Mouse (Mus musculus) neural tube, embryonic 11.5 days (tissue): Measurements from ENCODE around the gene Egr2. TPM values are rescaled to one million over a fixed set of nuclear protein-coding genes. Genes with fewer than 3 reads are reported as not detected.
A peak's percentile ranks its signal among the peaks of the same experiment; 100 is the strongest.

Experiments
- ATAC-seq: fragments of 200-750 bp; cut with Nextera tagmentation; 2 replicates; pipeline ENCODE4 v1.8.0; 2017; ENCODE audit warnings: moderate number of reproducible peaks, mild to moderate bottlenecking, moderate TSS enrichment, moderate library complexity; ENCODE audit not compliant: insufficient read depth, low FRiP score, low TSS enrichment
- DNase-seq: peaks from one replicate; pipeline ENCODE4 v3.0.0-alpha.2; 2015; ENCODE audit warnings: low spot score
- H3K27ac ChIP-seq: fragments of 300-500 bp; sonication (generic); 2 replicates; pipeline ENCODE4 v1.5.1; 2014; ENCODE audit warnings: low read depth, mild to moderate bottlenecking, low read length
- H3K27me3 ChIP-seq: fragments of 300-500 bp; sonication (generic); 2 replicates; pipeline ENCODE4 v1.6.1; 2014; ENCODE audit warnings: mild to moderate bottlenecking, low read length, mixed read lengths; ENCODE audit not compliant: control insufficient read depth, insufficient read depth
- H3K36me3 ChIP-seq: fragments of 300-500 bp; sonication (generic); 2 replicates; pipeline ENCODE4 v1.6.1; 2014; ENCODE audit warnings: mild to moderate bottlenecking, low read length, moderate library complexity, mixed read lengths; ENCODE audit not compliant: control insufficient read depth, insufficient read depth
- H3K4me1 ChIP-seq: fragments of 300-500 bp; sonication (generic); 2 replicates; pipeline ENCODE4 v1.6.1; 2014; ENCODE audit warnings: low read length, mixed read lengths; ENCODE audit not compliant: control insufficient read depth, insufficient read depth
- H3K4me2 ChIP-seq: fragments of 300-500 bp; sonication (generic); 2 replicates; pipeline ENCODE4 v1.6.1; 2014; ENCODE audit warnings: low read depth, mild to moderate bottlenecking, moderate library complexity
- H3K4me3 ChIP-seq: fragments of 300-500 bp; sonication (generic); 2 replicates; pipeline ENCODE4 v1.5.1; 2014; ENCODE audit warnings: low read depth, low read length
- H3K9ac ChIP-seq: fragments of 300-500 bp; sonication (generic); 2 replicates; pipeline ENCODE4 v1.6.1; 2014; ENCODE audit warnings: mild to moderate bottlenecking, low read length
- H3K9me3 ChIP-seq: fragments of 300-500 bp; sonication (generic); 2 replicates; pipeline ENCODE4 v1.6.1; 2016; ENCODE audit warnings: low read length; ENCODE audit not compliant: control insufficient read depth
- WGBS: fragments of 180-500 bp; shearing (Covaris S2); extraction: QIAGEN DNeasy Blood & Tissue Kit; methylation state at CpG from one replicate; pipeline ENCODE4 v1.1.7; 2014; 5-methylcytosine and 5-hydroxymethylcytosine counted together
- polyA plus RNA-seq: library from polyadenylated mRNA; unstranded; fragments of >200 nt; fragmentation: Nextera tagmentation; extraction: Ambion mirVana; gene quantifications from 2 replicates; pipeline ENCODE4 v1.2.1, GENCODE M21; 2014

Gene Egr2
- 0.76 and 1.1 TPM in 2 replicates for polyA plus RNA-seq

DNA sequence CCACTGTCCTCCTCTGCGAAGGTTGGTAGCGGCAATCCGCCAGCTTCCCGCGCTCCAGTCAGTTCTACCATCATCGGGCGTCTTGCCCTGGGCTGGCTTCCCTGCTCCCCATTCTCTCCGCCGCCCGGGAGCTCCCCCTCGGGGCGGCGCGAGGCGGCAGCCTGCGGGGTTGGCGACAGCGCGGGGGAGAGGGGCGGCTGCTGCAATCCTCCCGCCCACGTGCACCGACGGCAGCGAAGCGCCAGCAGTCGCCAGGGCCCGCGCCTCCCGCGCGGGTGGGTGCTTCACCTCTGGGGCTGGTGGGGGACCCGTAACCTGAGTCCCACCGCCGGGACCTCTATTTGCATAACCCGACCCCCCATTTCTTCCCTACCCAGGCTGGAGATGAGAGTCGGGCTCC is at the start of gene Egr2:
Gene Egr2 (plus strand): TSS at position 220 of the 400 bp plus-strand sequence.
- Histone ChIP-seq H3K27me3 (peaks cover 61% of the 10 kb centered on the region), H3K9ac (no peak within 1 kb of the TSS), H3K4me1 (peaks cover 20% of the 10 kb centered on the region; the same call in 1 of the 2 replicates), H3K36me3 (no peaks in the 10 kb centered on the region), H3K4me2 (peak within 1 kb of the TSS; percentile 93), H3K27ac (no peak within 1 kb of the TSS), H3K4me3 (peak within 1 kb of the TSS; percentile 38), H3K9me3 (no peaks in the 10 kb centered on the region)
- WGBS, result 0% methylated on average over 37 of the region's 37 CpGs
- no peak for ATAC-seq
- peak; percentile 46 for DNase-seq

DNA sequence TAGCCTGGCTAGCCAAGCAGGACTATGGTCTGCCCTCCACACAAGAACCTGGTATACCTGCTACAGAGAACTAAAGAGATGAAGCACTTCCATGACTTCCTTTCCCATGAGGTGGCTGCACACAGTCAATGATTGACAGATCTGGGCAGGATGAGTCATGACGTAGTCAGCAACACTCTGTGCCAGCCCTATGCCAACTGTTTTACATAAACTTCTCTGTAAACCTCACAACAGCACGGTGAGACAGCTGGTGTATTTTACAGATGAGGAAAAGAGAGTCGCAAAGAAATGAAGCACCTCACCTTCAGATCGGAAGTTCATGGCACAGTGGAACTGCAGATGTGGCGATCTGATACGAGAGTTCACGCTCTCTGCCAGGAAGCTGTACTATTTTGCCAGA is 47.8 kb upstream of the Egr2 start:
- DNase-seq, result no peak
- ATAC-seq, result no peak
- H3K36me3 ChIP-seq, result no peaks in the 10 kb centered on the region
- no peaks in the 10 kb centered on the region for H3K4me1 ChIP-seq
- 91% methylated on average over 7 of the region's 7 CpGs for WGBS
- H3K4me3 ChIP-seq, result no peak overlapping the region
- no peaks in the 10 kb centered on the region for H3K27me3 ChIP-seq
- no peaks in the 10 kb centered on the region for H3K9me3 ChIP-seq
- no peak overlapping the region for H3K27ac ChIP-seq
- H3K4me2 ChIP-seq, result no peak overlapping the region
- H3K9ac ChIP-seq, result no peak overlapping the region

DNA sequence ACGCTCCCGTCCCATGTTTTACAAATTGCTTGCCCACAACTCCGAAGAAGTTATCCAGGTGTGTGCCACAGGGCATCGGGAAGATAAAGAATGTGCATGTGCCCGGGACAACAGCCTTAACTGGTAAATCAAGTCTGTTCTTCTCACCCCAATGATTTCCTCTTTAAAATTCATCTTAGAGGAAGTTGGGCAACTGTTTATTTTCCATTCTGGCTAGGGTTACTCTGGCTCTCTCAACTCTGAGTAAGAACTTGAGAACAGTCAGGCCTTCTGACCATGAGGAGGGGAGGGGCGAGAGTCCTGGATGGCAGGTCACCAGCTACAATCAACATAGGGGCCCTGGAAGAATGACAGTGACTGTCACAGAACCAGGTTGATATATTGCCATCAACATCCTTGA is 45.4 kb upstream of the Egr2 start:
- Histone ChIP-seq H3K4me1 (no peaks in the 10 kb centered on the region), H3K4me3 (no peak overlapping the region), H3K36me3 (no peaks in the 10 kb centered on the region), H3K27ac (no peak overlapping the region), H3K27me3 (no peaks in the 10 kb centered on the region), H3K9ac (no peak overlapping the region), H3K9me3 (no peaks in the 10 kb centered on the region), H3K4me2 (no peak overlapping the region)
- DNase-seq (no peak), ATAC-seq (no peak)
- 87% methylated on average over 6 of the region's 6 CpGs for WGBS

DNA sequence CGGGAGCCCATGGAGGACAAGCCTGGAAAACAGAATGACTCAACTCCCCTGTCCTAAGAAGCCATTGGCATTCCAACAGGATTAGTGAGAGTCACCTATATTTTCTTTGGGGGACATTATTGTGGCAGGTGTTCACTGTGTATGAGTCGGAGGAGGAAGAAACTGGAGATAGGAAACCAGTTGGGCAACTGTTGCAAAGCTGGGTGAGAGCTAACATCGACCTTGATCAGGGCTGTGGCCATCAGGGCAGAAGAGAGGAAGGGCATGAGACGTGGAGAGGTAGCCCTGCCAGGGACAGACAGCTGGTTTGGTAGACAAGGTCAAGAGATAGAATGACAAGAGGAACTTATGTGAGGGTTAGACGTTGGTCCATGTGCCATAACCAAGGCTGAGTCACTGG is 44.6 kb upstream of the Egr2 start:
- H3K9ac ChIP-seq, result no peak overlapping the region
- H3K27me3 ChIP-seq, result no peaks in the 10 kb centered on the region
- H3K9me3 ChIP-seq, result no peaks in the 10 kb centered on the region
- H3K4me2 ChIP-seq, result no peak overlapping the region
- no peak overlapping the region for H3K4me3 ChIP-seq
- H3K4me1 ChIP-seq, result no peaks in the 10 kb centered on the region
- DNase-seq, result no peak
- no peaks in the 10 kb centered on the region for H3K36me3 ChIP-seq
- no peak overlapping the region for H3K27ac ChIP-seq
- no peak for ATAC-seq
- WGBS, result 85% methylated on average over 5 of the region's 5 CpGs

DNA sequence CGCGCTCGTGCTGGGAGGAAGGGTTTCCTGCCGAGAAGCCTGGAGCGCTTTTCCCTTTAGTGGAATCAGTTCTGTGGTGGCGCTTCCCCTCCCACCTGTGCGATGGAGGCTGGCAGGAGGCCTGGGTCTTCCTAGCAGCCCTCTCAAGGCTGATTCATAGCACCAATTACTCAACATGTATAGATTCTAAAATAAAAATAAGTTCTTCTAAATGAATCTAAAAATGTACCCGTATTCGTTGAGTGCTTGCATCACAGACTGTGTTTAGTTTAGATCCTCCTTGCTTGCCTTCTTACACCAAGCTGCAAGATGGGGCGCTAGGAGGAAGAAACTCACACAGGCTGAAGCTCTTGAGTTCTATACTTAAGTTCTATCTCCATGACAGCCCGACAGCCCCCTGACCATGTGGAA is 43.1 kb upstream of the Egr2 start:
- DNase-seq (no peak), ATAC-seq (no peak)
- no peaks in the 10 kb centered on the region for H3K4me1 ChIP-seq
- no peaks in the 10 kb centered on the region for H3K9me3 ChIP-seq
- no peak overlapping the region for H3K4me3 ChIP-seq
- H3K36me3 ChIP-seq, result no peaks in the 10 kb centered on the region
- H3K27ac ChIP-seq, result no peak overlapping the region
- H3K4me2 ChIP-seq, result no peak overlapping the region
- 81% methylated on average over 11 of the region's 11 CpGs for WGBS
- no peak overlapping the region for H3K9ac ChIP-seq
- no peaks in the 10 kb centered on the region for H3K27me3 ChIP-seq

DNA sequence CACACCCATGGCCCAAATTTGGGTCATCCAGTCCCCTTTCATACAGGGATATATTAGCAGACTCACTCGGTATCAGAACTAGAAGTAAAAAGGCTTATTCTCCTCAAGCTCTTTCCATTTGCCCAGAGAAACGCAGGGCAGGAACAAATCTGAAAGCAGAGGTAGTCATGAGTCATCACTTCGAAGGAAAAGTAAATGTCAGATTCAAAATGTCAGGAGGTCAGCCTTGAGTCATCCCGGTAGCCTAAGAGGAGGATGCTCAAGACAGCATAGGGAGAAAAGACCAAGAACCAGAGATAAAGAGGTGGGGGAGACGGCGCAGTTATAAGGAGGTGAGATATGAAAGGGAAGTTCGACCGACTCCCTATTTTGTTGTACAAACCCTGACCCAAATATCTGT is 41.7 kb upstream of the Egr2 start:
- no peak for ATAC-seq
- H3K9ac ChIP-seq, result no peak overlapping the region
- 84% methylated on average over 8 of the region's 8 CpGs for WGBS
- no peaks in the 10 kb centered on the region for H3K9me3 ChIP-seq
- no peak overlapping the region for H3K27ac ChIP-seq
- no peak overlapping the region for H3K4me3 ChIP-seq
- no peak for DNase-seq
- no peaks in the 10 kb centered on the region for H3K4me1 ChIP-seq
- H3K4me2 ChIP-seq, result no peak overlapping the region
- no peaks in the 10 kb centered on the region for H3K27me3 ChIP-seq
- H3K36me3 ChIP-seq, result no peaks in the 10 kb centered on the region

DNA sequence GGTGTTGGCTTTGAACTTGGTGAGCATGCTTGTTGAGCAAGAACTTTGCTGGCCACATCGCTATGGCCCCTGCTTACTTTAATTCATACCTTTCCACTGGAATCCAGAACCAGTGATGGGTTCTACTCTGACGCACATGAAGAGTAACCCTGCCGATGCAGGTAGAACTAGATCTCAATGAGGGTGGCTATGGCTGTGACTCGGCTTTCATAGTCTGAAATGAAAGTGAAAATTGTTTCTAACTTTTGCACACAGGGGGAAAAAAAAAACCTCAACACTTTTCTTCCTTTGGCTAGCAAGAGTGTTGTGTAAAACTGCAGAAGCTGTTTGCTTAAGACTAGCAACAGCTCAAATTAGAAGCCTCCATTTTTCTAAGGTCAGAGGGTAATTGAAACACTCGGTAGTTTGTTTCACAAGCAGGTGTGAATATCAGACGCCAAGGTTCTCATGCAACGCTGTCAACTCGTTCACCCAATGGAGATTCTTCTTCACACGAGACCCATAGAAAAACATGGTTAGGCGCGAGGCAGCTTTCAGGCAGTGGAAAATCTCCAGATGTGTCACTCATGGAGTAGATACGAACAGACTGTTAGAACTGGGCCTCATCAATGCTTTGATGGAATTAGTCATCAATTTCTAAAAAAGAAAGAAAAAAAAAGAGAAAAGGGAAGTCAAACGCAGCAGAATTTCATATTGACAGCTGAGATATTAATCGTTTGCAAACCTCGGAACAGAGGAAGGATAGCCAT is 38.0 kb upstream of the Egr2 start:
- no peak overlapping the region for H3K4me2 ChIP-seq
- no peak overlapping the region for H3K9ac ChIP-seq
- no peaks in the 10 kb centered on the region for H3K27me3 ChIP-seq
- H3K9me3 ChIP-seq, result no peaks in the 10 kb centered on the region
- DNase-seq, result no peak
- no peaks in the 10 kb centered on the region for H3K4me1 ChIP-seq
- 91% methylated on average over 15 of the region's 15 CpGs for WGBS
- no peaks in the 10 kb centered on the region for H3K36me3 ChIP-seq
- H3K4me3 ChIP-seq, result no peak overlapping the region
- no peak for ATAC-seq
- no peak overlapping the region for H3K27ac ChIP-seq

DNA sequence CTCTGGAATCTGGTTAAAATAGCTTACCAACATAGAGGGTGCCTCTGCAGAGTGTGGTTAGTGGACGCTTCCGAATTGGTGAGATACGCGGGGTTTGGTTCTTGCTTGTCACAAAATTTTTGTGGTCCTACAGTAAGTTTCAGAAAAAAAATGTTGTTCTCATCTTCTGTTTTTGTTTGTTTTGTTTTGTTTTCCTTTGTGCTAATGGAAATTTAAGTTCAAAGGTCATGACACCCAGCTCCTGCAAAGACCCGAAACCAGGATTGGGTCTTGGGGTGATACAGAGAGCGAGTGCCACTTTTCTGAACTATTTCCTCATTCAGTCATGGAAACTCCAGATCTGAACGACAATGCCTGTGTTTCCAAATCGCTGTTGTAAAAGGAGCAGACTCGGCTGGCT is 37.3 kb upstream of the Egr2 start:
- H3K9ac ChIP-seq, result no peak overlapping the region
- H3K27me3 ChIP-seq, result no peaks in the 10 kb centered on the region
- no peak for DNase-seq
- no peak overlapping the region for H3K4me2 ChIP-seq
- H3K27ac ChIP-seq, result no peak overlapping the region
- no peak for ATAC-seq
- no peaks in the 10 kb centered on the region for H3K36me3 ChIP-seq
- no peaks in the 10 kb centered on the region for H3K9me3 ChIP-seq
- H3K4me1 ChIP-seq, result no peaks in the 10 kb centered on the region
- WGBS, result 92% methylated on average over 9 of the region's 9 CpGs
- no peak overlapping the region for H3K4me3 ChIP-seq

DNA sequence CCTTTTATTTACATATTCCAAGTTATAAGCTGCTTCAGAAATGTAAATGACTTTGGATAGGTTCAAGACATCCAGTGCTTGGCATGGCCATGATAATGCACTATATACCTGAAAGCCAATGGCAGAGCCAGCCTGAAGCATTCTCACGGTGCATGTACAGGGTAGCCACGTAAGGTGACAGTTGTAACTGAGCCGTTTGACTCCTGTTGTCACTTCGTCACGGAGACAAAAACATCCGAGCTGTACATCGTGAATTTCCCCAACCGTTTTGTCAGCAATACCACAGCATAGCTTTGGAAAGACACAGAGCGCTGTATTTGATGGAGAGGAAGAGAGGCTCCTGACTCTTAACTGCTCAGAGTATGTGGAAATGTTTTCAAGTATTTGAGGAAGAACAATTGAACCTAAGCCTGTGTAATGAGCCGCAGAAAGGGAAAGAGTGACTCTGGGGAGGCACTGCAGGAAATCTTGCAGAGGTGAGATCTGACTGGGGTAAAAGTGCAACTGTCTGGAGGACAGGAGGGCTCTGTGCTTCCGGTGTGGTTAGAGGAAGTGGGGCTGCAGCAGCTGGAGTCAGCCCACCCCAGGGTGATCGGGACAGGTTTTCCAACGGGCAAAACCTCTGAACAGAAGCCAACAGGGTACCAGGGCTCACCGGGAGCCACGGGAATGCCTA is 31.8 kb upstream of the Egr2 start:
- DNase-seq, result no peak
- no peak overlapping the region for H3K4me2 ChIP-seq
- no peak for ATAC-seq

More for the DNA sequence above, 31.8 kb upstream of the Egr2 start:
- Histone ChIP-seq H3K4me3 (no peak overlapping the region), H3K27ac (no peak overlapping the region), H3K4me1 (no peaks in the 10 kb centered on the region), H3K9me3 (no peaks in the 10 kb centered on the region), H3K9ac (no peak overlapping the region), H3K27me3 (no peaks in the 10 kb centered on the region), H3K36me3 (no peaks in the 10 kb centered on the region)
- 74% methylated on average over 15 of the region's 15 CpGs for WGBS
